Mouse (Mus musculus) bone marrow, adult 2 months (tissue): ENCODE measurements around the gene Slc19a2. TPM values are rescaled to one million over a fixed set of nuclear protein-coding genes. Genes with fewer than 3 reads are reported as not detected.

Experiments used
- H3K27ac ChIP-seq: fragments of 200-500 bp; 2 replicates; pipeline ENCODE4 v1.5.1; 2012; ENCODE audit warnings: low read depth, mild to moderate bottlenecking, control low read depth, inconsistent platforms, low read length; ENCODE audit not compliant: control insufficient read depth, poor library complexity, insufficient read depth
- H3K4me1 ChIP-seq: fragments of 200-500 bp; 2 replicates; pipeline ENCODE4 v1.6.1; 2011; ENCODE audit warnings: low read length; ENCODE audit not compliant: control insufficient read depth, insufficient read depth
- H3K4me3 ChIP-seq: fragments of 200-500 bp; replicated peaks from 2 replicates; pipeline ENCODE3; 2011; ENCODE audit warnings: mild to moderate bottlenecking, low read depth, low read length, control low read depth; ENCODE audit not compliant: control insufficient read depth
- CTCF ChIP-seq: fragments of 200-500 bp; IDR thresholded peaks from 2 replicates; pipeline ENCODE4 v1.5.1; 2011; ENCODE audit warnings: low read length, control low read depth; ENCODE audit not compliant: control insufficient read depth, insufficient read depth
- POLR2A ChIP-seq: fragments of 200-500 bp; IDR thresholded peaks from 2 replicates; pipeline ENCODE4 v1.6.1; 2011; ENCODE audit warnings: low read depth, mild to moderate bottlenecking, control low read depth, low read length, borderline replicate concordance; ENCODE audit not compliant: control insufficient read depth
- WGBS: fragments of 180-500 bp; shearing (Covaris S2); methylation state at CpG from one replicate; pipeline ENCODE4 v1.1.7; 2018; 5-methylcytosine and 5-hydroxymethylcytosine counted together
- polyA plus RNA-seq: library from polyadenylated mRNA; stranded (reverse); fragments of >200 nt; gene quantifications from 2 replicates; pipeline ENCODE4 v1.2.4, GENCODE M21; 2011; ENCODE audit warnings: low replicate concordance; ENCODE audit not compliant: missing spikeins, insufficient read depth, insufficient read length

Slc19a2 gene
- polyA plus RNA-seq, 1 experiment: 8.8 TPM

DNA sequence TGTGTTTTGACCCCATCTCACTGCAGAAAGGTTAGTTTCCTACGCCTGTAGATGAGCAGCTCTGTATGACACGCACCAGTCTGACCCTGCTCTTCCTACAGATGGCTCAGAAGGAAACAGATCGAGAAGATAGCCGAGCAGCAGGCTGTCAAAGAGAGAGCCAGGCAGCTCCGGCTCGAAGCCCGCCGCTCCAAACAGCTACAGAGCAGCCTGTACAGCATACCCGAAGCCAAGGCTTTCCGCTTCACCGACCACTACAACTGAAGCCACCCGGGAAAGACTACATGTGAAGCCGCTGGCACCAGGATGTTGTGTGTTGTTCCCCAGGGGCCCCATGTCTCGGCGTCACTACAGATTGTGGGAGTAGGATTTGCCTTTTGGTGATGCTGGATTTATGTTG lies 38.6 kb downstream of the Slc19a2 start:
- no peaks in the 10 kb centered on the region for H3K4me1 ChIP-seq
- H3K4me3 ChIP-seq: no peak overlapping the region
- no peak overlapping the region for H3K27ac ChIP-seq
- no peak for TF ChIP-seq CTCF
- TF ChIP-seq POLR2A: no peak
- WGBS: 84% methylated on average over 15 of the region's 15 CpGs

- Histone ChIP-seq H3K27ac (no peak overlapping the region), H3K4me1 (no peaks in the 10 kb centered on the region; the same call in 1 of the 2 replicates), H3K4me3 (no peak overlapping the region)
- TF ChIP-seq CTCF (no peak), POLR2A (no peak)
- 86% methylated on average over 5 of the region's 5 CpGs for WGBS
Measured at GRCm38 (mm10) chr1:164292040-164292439, 43.2 kb downstream of the Slc19a2 start.

- Histone ChIP-seq H3K4me3 (no peak overlapping the region), H3K27ac (no peak overlapping the region), H3K4me1 (no peaks in the 10 kb centered on the region; the same call in 1 of the 2 replicates)
- no peak for TF ChIP-seq CTCF
- WGBS: 75% methylated on average over 6 of the region's 6 CpGs
Measured at GRCm38 (mm10) chr1:164294071-164294470, 45.2 kb downstream of the Slc19a2 start.

DNA sequence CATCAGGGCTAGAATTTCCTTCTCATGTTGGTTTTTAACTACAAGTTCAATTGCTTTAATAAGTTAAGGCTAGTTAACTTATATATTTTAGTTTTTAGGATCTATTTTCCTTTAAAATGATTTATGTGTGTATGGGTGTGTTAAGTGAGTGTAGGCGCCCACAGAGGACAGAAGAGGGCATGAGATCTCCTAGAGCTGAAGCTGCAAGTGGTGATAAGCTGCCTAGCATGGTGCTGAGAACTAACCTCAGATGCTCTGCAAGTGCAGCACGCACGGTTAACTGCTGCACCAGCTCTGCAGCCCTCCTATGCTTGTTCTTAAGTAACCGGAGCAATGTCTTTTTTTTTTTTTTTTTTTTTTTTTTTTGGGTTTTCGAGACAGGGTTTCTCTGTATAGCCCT lies 47.6 kb downstream of the Slc19a2 start:
- H3K4me3 ChIP-seq: no peak overlapping the region
- no peak overlapping the region for H3K27ac ChIP-seq
- TF ChIP-seq CTCF (no peak), POLR2A (no peak)
- no peaks in the 10 kb centered on the region; the same call in 1 of the 2 replicates for H3K4me1 ChIP-seq
- WGBS: 70% methylated on average over 5 of the region's 5 CpGs

DNA sequence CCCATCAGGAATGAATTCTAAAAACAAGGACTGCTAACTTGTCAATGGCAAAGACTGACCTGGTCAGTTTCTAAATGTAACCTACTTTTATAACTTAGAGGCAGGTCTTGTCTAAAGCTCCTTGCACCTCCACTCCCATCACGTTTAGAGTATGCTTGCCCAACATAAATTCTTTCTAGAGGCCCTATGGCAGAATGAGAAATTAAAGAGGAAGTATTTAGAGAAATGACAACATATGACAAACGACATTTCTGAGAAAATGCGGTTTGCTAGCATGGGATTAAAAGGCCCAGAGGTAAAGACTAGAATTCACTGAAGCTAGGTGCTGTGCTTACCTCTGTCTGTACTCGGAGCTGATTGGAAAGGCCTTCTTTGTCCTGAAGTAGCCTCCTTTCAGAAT lies 53.1 kb downstream of the Slc19a2 start:
- H3K27ac ChIP-seq: no peak overlapping the region
- H3K4me3 ChIP-seq: no peak overlapping the region
- no peak for TF ChIP-seq CTCF
- no peak for TF ChIP-seq POLR2A
- 15% methylated on average over 4 of the region's 4 CpGs for WGBS
- no peaks in the 10 kb centered on the region; the same call in 1 of the 2 replicates for H3K4me1 ChIP-seq

GRCm38 (mm10) chr1:164303821-164304220 lies 55.0 kb downstream of the Slc19a2 start, which contains the start of gene Nme7:
Gene Nme7, plus strand, starts transcription at chr1:164304121.
- no peak within 1 kb of the TSS for H3K27ac ChIP-seq
- H3K4me1 ChIP-seq: peaks cover 1% of the 10 kb centered on the region; the same call in 1 of the 2 replicates
- TF ChIP-seq POLR2A (no peak), CTCF (no peak)
- H3K4me3 ChIP-seq: no peak within 1 kb of the TSS
- 87% methylated on average over 5 of the region's 5 CpGs for WGBS

- H3K27ac ChIP-seq: peak within 1 kb of the TSS; percentile 56; the same call in 1 of the 2 replicates
- peaks cover 1% of the 10 kb centered on the region; the same call in 1 of the 2 replicates for H3K4me1 ChIP-seq
- WGBS: under 1% methylated on average over 35 of the region's 35 CpGs
- TF ChIP-seq POLR2A (peak; percentile 62; the same call in 1 of the 2 replicates), CTCF (0 out of 2 replicates have a peak, but pooled peaks have one; percentile 2)
- peak within 1 kb of the TSS; percentile 87 for H3K4me3 ChIP-seq
Measured at GRCm38 (mm10) chr1:164307124-164307751, 58.4 kb downstream of the Slc19a2 start, which contains the start of gene Blzf1. Gene Blzf1, minus strand, starts transcription at chr1:164307489.

DNA sequence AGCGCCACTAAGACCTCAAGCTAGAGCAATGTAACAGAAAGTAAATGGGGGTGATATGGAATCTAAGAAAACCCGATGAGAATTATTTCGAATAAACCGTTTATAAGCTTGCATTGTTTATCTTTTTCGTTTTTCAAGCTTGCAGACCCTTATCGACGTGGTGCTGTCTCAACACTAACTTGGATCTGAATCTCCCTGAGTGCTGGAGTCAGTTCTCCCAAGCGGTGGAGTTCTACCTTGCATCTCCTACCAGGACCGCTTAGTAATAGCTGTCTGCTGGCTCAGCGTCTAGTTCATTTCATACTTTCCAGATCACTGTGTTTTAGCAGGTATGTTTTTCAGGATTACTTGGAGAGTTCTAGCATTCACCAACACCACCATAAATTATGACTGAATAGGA lies 59.1 kb downstream of the Slc19a2 start:
- TF ChIP-seq POLR2A: no peak
- TF ChIP-seq CTCF: no peak
- Histone ChIP-seq H3K27ac (no peak overlapping the region), H3K4me1 (peaks cover 1% of the 10 kb centered on the region; the same call in 1 of the 2 replicates), H3K4me3 (peak overlapping the region; percentile 87)
- 10% methylated on average over 10 of the region's 10 CpGs for WGBS

DNA sequence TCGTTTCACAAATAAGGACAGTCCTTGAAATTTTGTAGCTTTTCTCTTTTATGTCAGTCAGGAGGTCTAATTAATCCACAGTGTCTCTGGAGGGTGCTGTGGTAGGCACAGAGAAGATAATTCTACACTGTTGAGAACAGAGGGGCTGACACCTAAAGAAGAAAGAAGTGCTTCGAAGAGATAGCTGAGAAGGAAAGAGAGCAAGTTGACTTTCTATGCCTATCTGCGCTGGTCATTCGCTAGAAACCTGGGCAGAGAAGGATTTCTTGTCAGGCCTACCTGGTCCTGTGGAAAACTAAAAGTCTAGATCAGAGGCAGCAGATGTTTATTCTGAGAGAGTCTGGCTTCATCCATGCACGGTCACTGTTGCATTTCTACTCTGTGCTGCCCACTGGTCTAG lies 65.2 kb downstream of the Slc19a2 start:
- no peak overlapping the region for H3K27ac ChIP-seq
- 92% methylated on average over 5 of the region's 5 CpGs for WGBS
- no peaks in the 10 kb centered on the region for H3K4me1 ChIP-seq
- TF ChIP-seq CTCF (no peak), POLR2A (no peak)
- H3K4me3 ChIP-seq: no peak overlapping the region

Other genes with a start within 250 kb of the Slc19a2 start
- 1.2 and 1.4 TPM in 2 replicates for gene Sele, start 200.8 kb upstream of the Slc19a2 start, polyA plus RNA-seq
- 36.0 and 70.4 TPM in 2 replicates for gene Sell, start 187.1 kb upstream of the Slc19a2 start, polyA plus RNA-seq
- 4.4 and 17.1 TPM in 2 replicates for gene Selp, start 133.8 kb upstream of the Slc19a2 start, polyA plus RNA-seq
- gene F5, start 97.2 kb upstream of the Slc19a2 start, polyA plus RNA-seq: 9.9 and 21.8 TPM in 2 replicates
- 4.7 and 6.6 TPM in 2 replicates for gene Ccdc181, start 26.5 kb downstream of the Slc19a2 start, polyA plus RNA-seq
- gene Nme7, start 55.1 kb downstream of the Slc19a2 start, polyA plus RNA-seq: 8.8 and 16.5 TPM in 2 replicates
- gene Blzf1, start 58.4 kb downstream of the Slc19a2 start, polyA plus RNA-seq: 3.7 and 7.4 TPM in 2 replicates
- 14.2 and 46.4 TPM in 2 replicates for gene Atp1b1, start 209.3 kb downstream of the Slc19a2 start, polyA plus RNA-seq